Mouse (Mus musculus) G1E (cell line): ENCODE measurements around the gene Cyp2ab1.

Experiments
- CTCF ChIP-seq: IDR thresholded peaks from 2 replicates; pipeline ENCODE4 v1.5.1; 2012; ENCODE audit warnings: low read depth, low read length, inconsistent platforms, mixed read lengths
- GATA1 ChIP-seq: IDR thresholded peaks from 2 replicates; pipeline ENCODE4 v1.6.1; 2012; ENCODE audit warnings: borderline replicate concordance, low read length, inconsistent platforms, mixed read lengths
- GATA2 ChIP-seq: IDR thresholded peaks from 2 replicates; pipeline ENCODE4 v1.6.1; 2012; ENCODE audit warnings: low read depth, low read length, inconsistent platforms, borderline replicate concordance
- POLR2AphosphoS5 ChIP-seq: IDR thresholded peaks from 2 replicates; pipeline ENCODE4 v1.6.1; 2012; ENCODE audit warnings: low read depth, low read length, inconsistent platforms; ENCODE audit not compliant: insufficient replicate concordance
- TAL1 ChIP-seq: conservative IDR thresholded peaks from 2 replicates; pipeline ENCODE4 v1.6.1; 2012; ENCODE audit warnings: low read depth, low read length, inconsistent platforms, mixed read lengths

DNA sequence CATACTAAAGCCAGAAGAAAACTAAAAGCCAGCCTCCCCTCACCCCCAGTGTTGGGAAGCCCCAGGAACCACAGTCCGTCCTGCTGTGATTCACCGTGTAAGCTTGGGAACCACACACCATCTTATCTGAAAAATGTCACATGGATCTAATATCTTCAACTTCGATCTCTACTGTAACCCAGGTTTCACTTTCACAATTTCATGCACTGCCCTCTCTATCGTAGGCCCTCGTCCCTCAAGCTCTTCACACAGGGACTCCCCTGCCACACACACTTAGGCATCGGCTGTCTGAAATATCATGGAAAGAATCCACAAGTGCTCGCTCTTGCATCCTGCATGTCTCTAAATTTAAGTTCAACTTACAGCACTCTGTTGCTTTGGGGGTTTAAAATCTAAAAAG, 60.1 kb downstream of the Cyp2ab1 start:
- TF ChIP-seq TAL1 (no peak), CTCF (no peak), GATA1 (no peak), POLR2AphosphoS5 (no peak), GATA2 (no peak)
